Mouse (Mus musculus): ENCODE measurements around the gene Tekt3.

GRCm38 (mm10) chr11:63143486-63143885 lies 82.0 kb downstream of the Tekt3 start:
- TF ChIP-seq CTCF (IDR thresholded peaks at IDR 0.05; ENCODE audit: borderline replicate concordance, insufficient read depth, low read length) (no peak), POLR2A (IDR thresholded peaks at IDR 0.05; ENCODE audit: low read depth, low read length) (no peak)

All from embryonic fibroblast, embryonic 13.5 days (primary cell).